12 mouse cellular contexts compared by ENCODE assay signal in genomic region chr2:116106194-116106593, GRCm38 (mm10). TPM values are rescaled to one million over a fixed set of nuclear protein-coding genes. Genes with fewer than 3 reads are reported as not detected.
DNase-seq lines count a peak whose midpoint lies in the region; ATAC-seq and TF ChIP-seq lines count a peak whose summit lies in the region.
"Had no signal": no experiment of that assay in that cellular context is flagged by ENCODE, and none has a peak within 500 bp of the region (broad histone marks: within the 10 kb centered on the region; RNA-seq: fewer than 3 reads in every experiment).

No protein-coding gene starts in this region.

- no peak overlapping the region for H3K9ac ChIP-seq in forebrain, postnatal 0 days
- H3K9ac ChIP-seq in forebrain, embryonic 12.5 days, result no peak overlapping the region
- H3K9ac ChIP-seq: embryonic facial prominence, embryonic 13.5 days; limb, embryonic 12.5 days had no signal

- no peak overlapping the region for H3K4me2 ChIP-seq in forebrain, postnatal 0 days (ENCODE audit: low read depth)
- no peak overlapping the region for H3K4me2 ChIP-seq in forebrain, embryonic 12.5 days
- H3K4me2 ChIP-seq: embryonic facial prominence, embryonic 13.5 days; limb, embryonic 12.5 days had no signal

- H3K4me3 ChIP-seq in forebrain, postnatal 0 days (ENCODE audit: low read depth, low read length), result no peak overlapping the region
- H3K4me3 ChIP-seq in forebrain, embryonic 12.5 days (replicated peaks), result no peak overlapping the region
- H3K4me3 ChIP-seq: embryonic facial prominence, embryonic 13.5 days; limb, embryonic 12.5 days had no signal

- TF ChIP-seq CTCF in forebrain, postnatal 0 days (IDR thresholded peaks at IDR 0.05; ENCODE audit: low read depth), result peak; percentile 51

- no peak overlapping the region for H3K27ac ChIP-seq in forebrain, postnatal 0 days (ENCODE audit: low read depth, low read length)
- H3K27ac ChIP-seq in forebrain, embryonic 12.5 days, result no peak overlapping the region
- H3K27ac ChIP-seq: embryonic facial prominence, embryonic 13.5 days; limb, embryonic 12.5 days had no signal

- H3K9me3 ChIP-seq in forebrain, postnatal 0 days (ENCODE audit: low read length), result no peaks in the 10 kb centered on the region
- no peaks in the 10 kb centered on the region for H3K9me3 ChIP-seq in forebrain, embryonic 12.5 days
- H3K9me3 ChIP-seq: embryonic facial prominence, embryonic 13.5 days had no signal

- no peaks in the 10 kb centered on the region for H3K36me3 ChIP-seq in forebrain, postnatal 0 days (ENCODE audit: insufficient read depth)
- no peaks in the 10 kb centered on the region for H3K36me3 ChIP-seq in forebrain, embryonic 12.5 days (replicated peaks)
- H3K36me3 ChIP-seq: embryonic facial prominence, embryonic 13.5 days; limb, embryonic 12.5 days had no signal

- 45% methylated on average over 4 of the region's 4 CpGs for WGBS in forebrain, postnatal 0 days
- 63% methylated on average over 4 of the region's 4 CpGs for WGBS in forebrain, embryonic 12.5 days

- DNase-seq in forebrain, postnatal 0 days, result peak; percentile 55
- peak; percentile 36 for DNase-seq in kidney, postnatal 14 days
- no peak for DNase-seq in kidney, adult 11 months
- peak; percentile 16 to 34 for DNase-seq in right cerebral cortex, adult 2 months (ENCODE audit: low spot score in 2 of 2)
- no peak for DNase-seq in right cerebral cortex, postnatal 25 days
- no peak for DNase-seq in ovary, postnatal 14 days (ENCODE audit: low spot score)
- DNase-seq in frontal cortex, postnatal 25 days (ENCODE audit: low spot score in 2 of 2), result no peak
- DNase-seq: gastrocnemius, postnatal 10 days; heart, postnatal 4 days had no signal

- no peaks in the 10 kb centered on the region for H3K4me1 ChIP-seq in forebrain, postnatal 0 days (ENCODE audit: insufficient read depth)
- H3K4me1 ChIP-seq in forebrain, embryonic 12.5 days, result peaks cover 7% of the 10 kb centered on the region; the same call in 1 of the 2 replicates
- H3K4me1 ChIP-seq: embryonic facial prominence, embryonic 13.5 days; limb, embryonic 12.5 days had no signal

- no peak for ATAC-seq in forebrain, postnatal 0 days
- no peak for ATAC-seq in forebrain, embryonic 12.5 days (ENCODE audit: low FRiP score)

- H3K27me3 ChIP-seq in forebrain, postnatal 0 days (ENCODE audit: insufficient read depth, low read length), result no peaks in the 10 kb centered on the region
- no peaks in the 10 kb centered on the region for H3K27me3 ChIP-seq in forebrain, embryonic 12.5 days
- H3K27me3 ChIP-seq: embryonic facial prominence, embryonic 13.5 days had no signal

RNA-seq across cellular contexts. Expression of gene Meis2, which starts 40.6 kb away (rescaled TPM):
- total RNA-seq in forebrain, postnatal 0 days (2014; rRNA removed), result 204 and 227 TPM in 2 replicates
- polyA plus RNA-seq in forebrain, postnatal 0 days (2015; fragmentation: Nextera tagmentation; extraction: Ambion mirVana), result 85.5 and 106 TPM in 2 replicates
- 104 and 111 TPM in 2 replicates for polyA plus RNA-seq in forebrain, embryonic 12.5 days (2016; fragmentation: Nextera tagmentation; extraction: Ambion mirVana)

Comparison
In these comparisons a context has a peak if more than half of its experiments do, and no peak if none do; other contexts are left out.
1. DNase-seq: peak in forebrain, postnatal 0 days (single experiment), kidney, postnatal 14 days (single experiment) and right cerebral cortex, adult 2 months (2 of 2); none in kidney, adult 11 months (single experiment), right cerebral cortex, postnatal 25 days (single experiment), ovary, postnatal 14 days (single experiment) and frontal cortex, postnatal 25 days (0 of 2).